Mouse (Mus musculus): ENCODE measurements around the gene Nyap1. TPM values are rescaled to one million over a fixed set of nuclear protein-coding genes. Genes with fewer than 3 reads are reported as not detected.
"Not testable (repeated sequence)": the region's sequence is repeated elsewhere in the genome, so short reads cannot be mapped to it uniquely, and the experiment has no call there.

The Nyap1 gene
- total RNA-seq, 1 experiment from 2014 or later = 0.05 TPM

- no peak for ATAC-seq (replicated peaks; ENCODE audit: low read depth, poor library complexity, severe bottlenecking)
Observed at GRCm38 (mm10) chr5:137772755-137773154, 31.3 kb upstream of the Nyap1 start.

GRCm38 (mm10) chr5:137770709-137771108 lies 29.3 kb upstream of the Nyap1 start:
- peak; percentile 83 for ATAC-seq (replicated peaks; ENCODE audit: low read depth, poor library complexity, severe bottlenecking)

- no peak for ATAC-seq (replicated peaks; ENCODE audit: low read depth, poor library complexity, severe bottlenecking)
Observed at GRCm38 (mm10) chr5:137768475-137768874, 27.1 kb upstream of the Nyap1 start.

- ATAC-seq (replicated peaks; ENCODE audit: low read depth, poor library complexity, severe bottlenecking) = 0 out of 2 replicates have a peak, but pooled peaks have one; percentile 43
Observed at GRCm38 (mm10) chr5:137766270-137766669, 24.9 kb upstream of the Nyap1 start.

GRCm38 (mm10) chr5:137764609-137765340 lies 23.4 kb upstream of the Nyap1 start:
- no peak for ATAC-seq (replicated peaks; ENCODE audit: low read depth, poor library complexity, severe bottlenecking)

- ATAC-seq (replicated peaks; ENCODE audit: low read depth, poor library complexity, severe bottlenecking) = peak; percentile 91
Observed at GRCm38 (mm10) chr5:137759971-137760412, 18.6 kb upstream of the Nyap1 start.

- no peak for ATAC-seq (replicated peaks; ENCODE audit: low read depth, poor library complexity, severe bottlenecking)
Observed at GRCm38 (mm10) chr5:137758921-137759534, 17.6 kb upstream of the Nyap1 start.

- no peak for ATAC-seq (replicated peaks; ENCODE audit: low read depth, poor library complexity, severe bottlenecking)
Observed at GRCm38 (mm10) chr5:137757887-137758286, 16.5 kb upstream of the Nyap1 start.

- ATAC-seq (replicated peaks; ENCODE audit: low read depth, poor library complexity, severe bottlenecking) = peak; percentile 67
Observed at GRCm38 (mm10) chr5:137756882-137757661, 15.7 kb upstream of the Nyap1 start.

- ATAC-seq (replicated peaks; ENCODE audit: low read depth, poor library complexity, severe bottlenecking) = no peak
Observed at GRCm38 (mm10) chr5:137756106-137756505, 14.7 kb upstream of the Nyap1 start.

- ATAC-seq (replicated peaks; ENCODE audit: low read depth, poor library complexity, severe bottlenecking) = no peak
Observed at GRCm38 (mm10) chr5:137755425-137755824, 14.0 kb upstream of the Nyap1 start.

GRCm38 (mm10) chr5:137753111-137753832 lies 11.9 kb upstream of the Nyap1 start:
- ATAC-seq (replicated peaks; ENCODE audit: low read depth, poor library complexity, severe bottlenecking) = no peak

- ATAC-seq (replicated peaks; ENCODE audit: low read depth, poor library complexity, severe bottlenecking) = no peak
Observed at GRCm38 (mm10) chr5:137751988-137752387, 10.6 kb upstream of the Nyap1 start.

- no peak for ATAC-seq (replicated peaks; ENCODE audit: low read depth, poor library complexity, severe bottlenecking)
Observed at GRCm38 (mm10) chr5:137751221-137751887, 9.9 kb upstream of the Nyap1 start.

GRCm38 (mm10) chr5:137750212-137750611 lies 8.8 kb upstream of the Nyap1 start:
- ATAC-seq (replicated peaks; ENCODE audit: low read depth, poor library complexity, severe bottlenecking) = not testable (repeated sequence)

GRCm38 (mm10) chr5:137749196-137749836 lies 7.9 kb upstream of the Nyap1 start:
- ATAC-seq (replicated peaks; ENCODE audit: low read depth, poor library complexity, severe bottlenecking) = no peak

GRCm38 (mm10) chr5:137748130-137748770 lies 6.8 kb upstream of the Nyap1 start:
- peak; percentile 29 for ATAC-seq (replicated peaks; ENCODE audit: low read depth, poor library complexity, severe bottlenecking)

- 0 out of 2 replicates have a peak, but pooled peaks have one; percentile 11 for ATAC-seq (replicated peaks; ENCODE audit: low read depth, poor library complexity, severe bottlenecking)
Observed at GRCm38 (mm10) chr5:137747326-137747961, 6.0 kb upstream of the Nyap1 start.

Data from common myeloid progenitor, adult 5-6 weeks (primary cell).